Mouse (Mus musculus) ovary, postnatal 14 days (tissue): ENCODE results near the gene Fzd1.

Experiments used
- DNase-seq: peaks from one replicate; pipeline ENCODE4 v3.0.0; 2022; ENCODE audit warnings: low spot score

The Fzd1 gene

DNA sequence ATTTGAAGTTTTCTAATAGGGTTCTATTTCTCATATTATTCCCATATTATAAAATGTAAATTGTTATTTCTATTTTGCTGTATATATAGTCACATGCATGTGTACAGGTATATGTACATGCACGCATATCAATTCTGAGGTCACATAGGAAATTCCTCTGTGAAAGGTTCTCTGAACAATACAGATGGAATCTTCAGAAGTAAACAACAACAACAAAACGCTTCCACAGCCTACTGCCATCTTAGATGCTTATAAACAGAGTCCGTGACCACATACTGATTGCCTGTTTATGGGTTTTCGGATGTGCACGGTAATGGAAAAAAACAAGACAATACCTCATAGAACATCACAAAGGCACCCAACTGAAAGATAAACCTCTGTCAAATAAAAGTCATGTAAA, 4.7 kb downstream of the Fzd1 start:
- DNase-seq: no peak

DNA sequence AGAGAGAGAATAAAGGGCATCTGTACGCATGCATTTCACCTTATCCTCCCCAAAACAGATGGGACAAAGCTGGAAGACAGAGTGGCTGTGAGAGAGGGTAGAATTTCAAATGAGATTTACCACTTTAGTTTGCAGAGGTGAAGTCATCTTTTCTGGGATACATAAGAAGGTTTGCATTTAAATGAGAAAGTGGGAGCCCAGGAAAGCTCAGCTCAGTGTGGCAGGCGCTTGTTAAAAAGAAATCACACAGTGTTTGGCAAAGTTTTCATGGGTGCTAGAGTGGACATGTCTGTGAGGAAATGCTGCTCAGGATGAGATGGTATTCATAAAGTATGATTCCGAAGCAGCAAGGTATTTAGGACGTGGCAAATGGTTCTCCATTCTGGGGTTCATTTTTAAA, 15.1 kb downstream of the Fzd1 start:
- no peak for DNase-seq

DNA sequence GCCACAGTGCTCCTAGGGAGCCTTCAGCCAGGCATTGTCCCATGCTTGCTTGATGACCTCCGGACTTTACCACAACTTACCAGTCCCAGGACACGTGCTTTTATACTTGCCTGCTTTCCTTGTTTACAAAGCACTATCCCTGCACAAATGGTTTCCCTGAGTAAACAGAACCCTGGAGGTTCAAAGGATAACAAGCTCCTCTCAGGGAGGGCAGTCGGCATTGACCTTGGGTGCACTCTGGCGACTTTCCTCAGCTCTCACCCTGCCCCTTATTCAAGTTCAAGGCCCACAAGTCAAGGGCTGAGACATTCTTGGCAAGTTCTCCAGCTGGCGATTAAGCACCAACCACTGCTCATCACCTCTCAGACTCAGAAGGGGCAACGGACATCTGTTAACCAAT, 20.8 kb downstream of the Fzd1 start:
- no peak for DNase-seq

DNA sequence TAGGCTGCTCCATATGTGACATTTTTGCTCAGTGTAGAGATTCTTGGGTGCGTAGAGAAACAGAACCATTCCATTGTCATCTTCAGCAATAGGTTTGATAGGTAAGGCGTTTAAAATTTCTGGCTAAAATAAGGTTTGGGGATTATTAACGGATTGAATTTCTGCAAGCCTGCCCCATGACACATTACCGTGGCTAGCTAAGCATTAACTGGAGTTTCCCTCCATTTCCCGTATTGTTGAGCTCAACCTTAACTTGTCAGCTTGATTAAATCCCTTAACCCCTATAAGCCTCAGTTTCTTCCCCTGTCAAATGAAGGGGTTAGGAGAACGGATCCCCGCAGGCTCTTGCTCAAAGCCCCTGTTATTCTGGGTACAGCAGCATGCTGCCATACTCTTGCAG, 22.4 kb downstream of the Fzd1 start:
- DNase-seq: no peak

DNA sequence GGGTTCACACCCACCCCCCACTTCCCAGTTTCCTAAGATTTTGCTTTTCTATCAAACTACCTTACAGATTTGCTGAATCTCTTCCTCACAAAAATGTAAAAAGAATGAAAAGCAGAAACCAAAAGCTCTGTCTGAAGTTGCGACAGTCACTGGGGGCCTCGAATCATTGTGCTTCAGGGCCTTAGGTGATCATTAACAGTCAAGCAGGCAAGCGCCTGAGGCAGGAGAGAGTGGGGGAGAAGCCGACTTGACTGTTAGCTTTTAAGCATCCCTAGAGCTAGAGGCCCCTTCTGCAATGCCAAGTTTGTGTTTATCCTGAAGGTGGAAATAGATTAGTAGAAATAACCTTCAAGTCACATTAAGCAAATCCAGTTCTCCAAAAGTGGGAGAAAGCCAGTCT, 24.6 kb downstream of the Fzd1 start:
- DNase-seq: no peak

DNA sequence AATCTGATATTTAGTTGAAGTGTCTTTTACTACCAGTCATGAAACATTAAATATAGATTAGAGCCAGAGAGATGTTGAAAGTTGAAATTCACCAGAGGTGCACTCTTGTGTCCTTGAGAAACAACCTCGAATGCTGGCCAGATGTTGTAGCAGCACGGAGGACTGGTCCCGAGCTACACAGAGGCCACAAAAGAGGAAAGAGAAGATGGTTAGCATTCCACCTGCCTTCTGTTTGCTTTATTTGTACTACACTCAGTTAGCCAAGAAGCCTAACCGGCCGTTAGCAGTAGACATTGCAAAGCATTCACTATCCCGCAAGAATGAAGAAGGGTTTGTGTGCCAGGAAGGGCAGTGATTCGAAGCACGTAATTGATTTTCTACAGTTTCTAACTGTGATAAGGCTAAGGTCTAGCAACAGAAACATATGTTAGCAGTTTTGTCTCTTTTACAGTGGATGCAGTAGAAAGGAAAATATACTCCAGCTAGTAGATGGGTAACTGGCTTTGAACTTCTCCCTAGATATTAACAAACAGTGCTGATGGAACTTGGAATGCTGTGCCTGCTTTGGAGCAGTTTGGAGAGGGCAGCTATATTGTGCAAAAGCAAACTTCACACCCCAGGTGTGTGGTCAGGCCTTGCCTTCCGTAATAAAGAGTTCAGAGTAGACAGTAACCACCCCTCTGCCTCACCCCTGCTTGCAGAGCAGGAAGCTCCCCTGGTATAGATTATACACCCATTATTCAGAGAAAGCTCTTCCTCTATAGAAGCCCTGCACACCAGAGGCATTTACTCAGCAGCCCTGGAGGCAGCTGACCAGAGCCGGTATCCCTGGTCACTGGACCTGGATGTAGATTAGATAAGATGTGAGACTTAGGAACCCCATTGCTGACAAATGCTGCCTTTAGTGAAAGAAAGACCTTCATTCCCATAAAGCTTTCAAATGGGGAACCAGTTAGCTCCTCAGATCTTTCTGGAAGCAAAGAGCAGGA, 25.3 kb downstream of the Fzd1 start:
- DNase-seq: no peak

DNA sequence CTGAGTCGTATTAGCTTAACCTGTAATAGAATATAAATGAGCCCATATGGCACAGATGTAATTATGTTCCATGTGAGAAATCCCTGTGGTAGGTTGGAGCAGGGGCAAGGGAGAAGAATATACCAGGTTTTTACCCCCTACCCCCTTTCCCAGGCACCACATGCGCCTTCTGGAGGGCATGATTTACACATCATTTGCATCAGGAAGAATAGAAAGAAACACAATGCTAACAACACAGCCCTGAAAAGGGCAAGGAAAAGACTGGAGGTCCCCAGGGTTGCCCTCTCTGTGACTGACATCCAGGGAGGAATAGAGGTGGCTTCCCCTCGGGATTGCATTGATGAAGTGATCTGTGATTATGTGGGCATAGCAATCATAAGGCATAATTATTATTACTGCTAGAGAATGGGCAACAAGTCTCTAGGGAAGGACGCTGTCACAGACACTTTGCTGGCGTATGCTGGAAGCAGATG, 26.1 kb downstream of the Fzd1 start:
- DNase-seq: no peak

DNA sequence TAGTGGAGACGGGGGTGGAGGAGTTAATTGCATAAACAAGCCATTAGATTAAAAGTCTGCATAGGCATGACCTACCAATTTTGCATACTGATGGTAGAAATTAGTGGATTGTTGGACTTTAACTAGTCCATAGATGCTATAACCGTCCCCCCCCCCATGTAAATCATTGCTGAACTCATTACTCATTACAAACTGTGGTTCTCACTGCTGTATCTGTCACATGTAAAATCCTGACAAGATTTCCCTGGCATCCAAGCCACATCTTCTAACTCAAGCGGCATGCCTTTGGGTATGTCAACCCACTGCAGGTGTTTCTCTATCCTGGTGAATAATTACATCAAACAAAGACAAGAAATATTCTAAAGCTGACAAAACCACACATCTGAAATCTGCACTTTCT, 26.8 kb downstream of the Fzd1 start:
- DNase-seq: no peak
